Mouse (Mus musculus): ENCODE data around the gene Capg. TPM values are rescaled to one million over a fixed set of nuclear protein-coding genes. Genes with fewer than 3 reads are reported as not detected.

Gene Capg
- polyA plus RNA-seq, 1 experiment = 95.7 TPM

DNA sequence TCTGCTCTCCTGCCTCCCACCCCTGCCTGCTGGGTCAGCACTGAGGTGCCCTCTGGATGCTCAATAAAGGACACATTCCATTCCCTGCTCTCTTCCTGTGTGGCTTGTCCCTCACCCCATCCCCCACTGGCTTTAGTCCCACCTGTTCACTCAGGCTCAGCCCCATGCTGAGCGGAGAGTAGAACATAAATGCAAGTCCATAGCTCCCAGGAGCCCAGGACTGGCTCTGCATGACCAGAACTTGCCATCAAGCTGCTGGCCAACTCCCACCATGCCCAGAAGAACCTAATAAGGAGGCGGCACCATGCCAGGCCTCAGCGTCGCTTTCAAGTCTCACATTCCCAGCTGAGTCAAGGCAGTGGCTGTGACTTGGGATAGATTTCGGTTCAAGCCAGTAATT is 18.7 kb downstream of the Capg start:
- H3K4me3 ChIP-seq (ENCODE audit: insufficient read depth, low read length) = no peak overlapping the region
- TF ChIP-seq POLR2A (IDR thresholded peaks at IDR 0.05; ENCODE audit: low read depth, low read length) (no peak), CTCF (IDR thresholded peaks at IDR 0.05; ENCODE audit: borderline replicate concordance, insufficient read depth, low read length) (no peak)
- no peak overlapping the region for H3K27ac ChIP-seq (ENCODE audit: insufficient read depth, low read length)
- H3K4me1 ChIP-seq (ENCODE audit: control insufficient read depth, insufficient read depth, low read length) = no peaks in the 10 kb centered on the region

DNA sequence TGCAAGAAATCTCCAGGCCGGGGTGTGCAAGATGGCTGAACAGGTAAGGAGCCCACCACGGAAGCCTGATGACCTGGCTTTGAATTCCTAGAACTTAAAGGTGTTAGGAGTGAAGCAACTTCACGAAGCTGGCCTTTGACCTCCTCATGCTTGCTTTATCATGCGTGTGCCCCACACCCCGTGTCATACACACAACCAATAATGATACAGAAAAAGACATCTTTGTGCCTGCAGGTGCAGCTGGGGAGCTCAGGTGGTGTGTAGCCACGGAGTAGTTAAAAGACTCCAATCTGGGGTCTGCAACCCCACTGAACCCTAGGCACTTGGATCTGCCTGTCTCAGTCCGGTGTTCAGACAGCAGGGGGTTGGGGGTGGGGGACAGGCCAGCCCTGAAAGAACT is 21.3 kb downstream of the Capg start:
- Histone ChIP-seq H3K4me1 (ENCODE audit: control insufficient read depth, insufficient read depth, low read length) (no peaks in the 10 kb centered on the region), H3K27ac (ENCODE audit: insufficient read depth, low read length) (no peak overlapping the region), H3K4me3 (ENCODE audit: insufficient read depth, low read length) (no peak overlapping the region)
- TF ChIP-seq CTCF (IDR thresholded peaks at IDR 0.05; ENCODE audit: borderline replicate concordance, insufficient read depth, low read length) (no peak), POLR2A (IDR thresholded peaks at IDR 0.05; ENCODE audit: low read depth, low read length) (no peak)

DNA sequence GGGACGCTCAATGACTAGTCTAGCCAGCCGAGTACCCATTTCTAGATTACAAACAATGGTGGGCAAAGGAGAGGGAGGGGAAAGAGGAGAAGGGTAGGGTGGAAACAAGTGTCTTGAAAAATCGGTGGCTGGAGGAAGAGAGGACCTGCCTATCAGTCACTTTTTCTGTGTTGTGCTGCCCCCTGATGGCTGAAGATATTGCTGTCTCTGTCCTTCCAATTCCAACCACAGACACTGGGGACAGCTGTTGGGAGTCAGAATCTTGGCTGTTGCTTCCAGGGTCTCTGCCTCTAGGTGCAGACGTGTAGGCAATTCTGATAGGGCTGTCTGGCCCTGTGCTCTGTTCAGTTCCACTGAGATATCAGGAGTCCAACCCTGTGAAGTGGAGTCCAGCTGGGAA is 21.9 kb downstream of the Capg start:
- no peak overlapping the region for H3K27ac ChIP-seq (ENCODE audit: insufficient read depth, low read length)
- H3K4me1 ChIP-seq (ENCODE audit: control insufficient read depth, insufficient read depth, low read length) = no peaks in the 10 kb centered on the region
- TF ChIP-seq POLR2A (IDR thresholded peaks at IDR 0.05; ENCODE audit: low read depth, low read length) = no peak
- TF ChIP-seq CTCF (IDR thresholded peaks at IDR 0.05; ENCODE audit: borderline replicate concordance, insufficient read depth, low read length) = peak; percentile 48; the same call in 1 of the 2 replicates
- H3K4me3 ChIP-seq (ENCODE audit: insufficient read depth, low read length) = no peak overlapping the region

DNA sequence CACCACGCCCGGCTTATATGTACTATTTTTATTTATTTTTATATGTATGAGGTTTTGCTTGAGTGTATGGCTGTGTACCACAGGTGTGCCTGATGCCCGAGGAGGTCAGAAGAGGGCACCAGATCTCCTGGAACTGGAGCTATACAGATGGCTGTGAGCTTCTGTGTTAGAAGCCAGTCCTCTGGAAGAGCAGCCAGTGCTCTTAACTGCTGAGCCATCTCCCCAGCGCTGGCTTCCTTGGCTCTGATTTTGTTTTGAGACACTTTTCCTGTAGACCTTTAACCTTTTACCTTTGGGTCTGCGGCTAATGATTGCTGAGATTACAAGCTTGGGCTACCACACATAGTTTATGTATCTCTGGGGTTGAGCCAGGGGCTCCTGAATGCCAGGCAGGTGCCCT is 23.3 kb downstream of the Capg start:
- TF ChIP-seq CTCF (IDR thresholded peaks at IDR 0.05; ENCODE audit: borderline replicate concordance, insufficient read depth, low read length) = no peak
- no peak for TF ChIP-seq POLR2A (IDR thresholded peaks at IDR 0.05; ENCODE audit: low read depth, low read length)

DNA sequence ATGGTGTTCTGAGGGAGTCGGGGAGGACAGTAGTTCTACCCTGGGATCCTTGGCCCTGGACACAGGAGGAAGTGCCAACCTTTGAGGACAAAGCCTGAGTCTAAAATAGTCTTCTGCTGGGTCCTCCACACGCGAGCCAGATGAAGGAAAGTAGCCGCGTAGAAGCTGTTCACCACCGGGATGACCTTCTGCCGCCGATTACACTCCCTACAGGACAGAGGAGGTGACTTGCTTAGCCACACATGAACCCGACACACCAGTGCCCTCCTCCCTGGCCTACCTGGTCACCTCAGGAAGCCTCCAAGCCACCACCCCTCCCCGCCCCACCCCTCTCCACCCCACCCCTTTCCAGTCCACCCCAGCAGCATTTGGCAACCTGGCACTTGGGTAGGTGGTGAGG is 24.5 kb downstream of the Capg start:
- Histone ChIP-seq H3K4me1 (ENCODE audit: control insufficient read depth, insufficient read depth, low read length) (no peaks in the 10 kb centered on the region), H3K4me3 (ENCODE audit: insufficient read depth, low read length) (no peak overlapping the region), H3K27ac (ENCODE audit: insufficient read depth, low read length) (no peak overlapping the region)
- TF ChIP-seq POLR2A (IDR thresholded peaks at IDR 0.05; ENCODE audit: low read depth, low read length) (no peak), CTCF (IDR thresholded peaks at IDR 0.05; ENCODE audit: borderline replicate concordance, insufficient read depth, low read length) (no peak)

More for the DNA sequence above, 23.3 kb downstream of the Capg start:
- H3K4me3 ChIP-seq (ENCODE audit: insufficient read depth, low read length) = no peak overlapping the region
- no peaks in the 10 kb centered on the region for H3K4me1 ChIP-seq (ENCODE audit: control insufficient read depth, insufficient read depth, low read length)
- no peak overlapping the region for H3K27ac ChIP-seq (ENCODE audit: insufficient read depth, low read length)

DNA sequence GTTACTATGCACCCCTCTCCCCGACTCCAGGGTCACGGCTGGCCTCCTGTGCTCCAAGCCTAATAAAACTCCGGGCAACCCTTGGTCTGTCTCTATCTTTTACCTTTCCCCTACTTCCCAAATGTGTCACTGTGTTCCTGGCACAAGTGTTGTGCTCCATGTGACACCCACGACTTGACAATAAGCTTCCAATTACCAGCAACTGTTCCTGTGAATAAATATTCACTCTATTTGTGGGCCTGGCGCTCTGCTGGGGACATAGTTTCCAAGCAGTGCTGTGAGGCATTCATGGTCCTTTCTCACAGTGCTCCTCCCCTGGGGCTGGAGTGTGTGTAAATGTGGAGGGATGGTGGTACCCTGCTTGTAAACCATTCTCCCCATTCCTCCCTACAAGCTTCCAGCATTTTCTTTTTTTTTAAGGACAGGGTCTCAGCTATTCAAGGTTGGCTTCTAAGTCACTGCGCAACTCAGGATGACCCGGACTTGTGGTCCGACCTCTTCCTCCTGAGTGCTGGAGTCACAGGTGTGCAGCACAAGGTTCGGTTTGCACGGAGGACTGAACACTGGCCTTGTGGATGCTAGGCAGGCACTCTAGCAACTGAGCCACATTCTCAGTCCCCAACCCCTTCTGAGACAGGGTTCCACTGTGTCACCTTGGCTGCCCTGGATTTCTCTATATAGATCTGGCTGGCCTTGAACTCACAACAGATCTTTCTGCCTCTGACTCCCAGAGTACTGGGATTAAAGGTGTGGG is 26.6 kb downstream of the Capg start:
- H3K4me1 ChIP-seq (ENCODE audit: control insufficient read depth, insufficient read depth, low read length) = no peaks in the 10 kb centered on the region
- no peak overlapping the region for H3K27ac ChIP-seq (ENCODE audit: insufficient read depth, low read length)
- TF ChIP-seq POLR2A (IDR thresholded peaks at IDR 0.05; ENCODE audit: low read depth, low read length) (no peak), CTCF (IDR thresholded peaks at IDR 0.05; ENCODE audit: borderline replicate concordance, insufficient read depth, low read length) (no peak)
- H3K4me3 ChIP-seq (ENCODE audit: insufficient read depth, low read length) = no peak overlapping the region

DNA sequence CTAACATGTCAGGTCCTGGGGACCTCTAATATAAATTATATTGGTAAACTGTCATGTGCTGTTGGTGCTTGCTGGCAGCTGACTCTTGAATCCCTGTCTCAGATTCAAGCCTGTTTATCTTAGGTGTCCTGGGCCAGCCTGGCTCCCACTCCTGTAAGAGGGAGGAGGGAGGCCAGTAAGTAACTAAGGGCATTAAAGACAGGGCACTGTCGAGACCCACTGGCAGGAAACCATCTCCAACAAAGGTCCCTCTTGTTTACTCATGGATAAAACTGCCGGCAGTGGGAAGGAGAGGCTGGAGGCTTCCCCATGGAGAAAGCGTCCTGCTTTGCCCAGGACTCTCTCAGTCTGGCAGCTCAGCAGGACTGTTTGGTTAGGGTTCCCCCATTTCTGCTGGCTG is 27.6 kb downstream of the Capg start:
- H3K4me1 ChIP-seq (ENCODE audit: control insufficient read depth, insufficient read depth, low read length) = no peaks in the 10 kb centered on the region
- no peak overlapping the region for H3K4me3 ChIP-seq (ENCODE audit: insufficient read depth, low read length)
- no peak for TF ChIP-seq POLR2A (IDR thresholded peaks at IDR 0.05; ENCODE audit: low read depth, low read length)
- no peak overlapping the region for H3K27ac ChIP-seq (ENCODE audit: insufficient read depth, low read length)

DNA sequence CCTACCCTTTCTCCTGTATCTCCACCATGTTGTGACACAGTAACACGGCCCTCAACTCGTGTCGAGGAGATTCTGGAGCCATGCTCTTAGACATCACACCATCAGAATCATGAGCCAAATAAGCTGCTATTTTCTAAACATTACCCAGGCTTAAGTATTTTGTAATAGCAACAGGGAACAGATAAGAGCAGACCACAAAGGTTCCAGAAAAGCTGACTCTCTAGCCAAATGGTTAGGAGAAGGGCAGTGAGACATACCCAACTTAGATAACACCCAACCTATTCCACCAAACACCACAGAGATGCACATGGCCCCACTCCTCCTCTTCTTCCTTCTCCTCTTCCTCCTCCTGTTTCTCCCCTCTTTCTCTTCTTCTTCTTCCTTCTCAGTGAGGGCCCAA is 31.9 kb downstream of the Capg start:
- no peaks in the 10 kb centered on the region for H3K4me1 ChIP-seq (ENCODE audit: control insufficient read depth, insufficient read depth, low read length)
- H3K4me3 ChIP-seq (ENCODE audit: insufficient read depth, low read length) = no peak overlapping the region
- TF ChIP-seq POLR2A (IDR thresholded peaks at IDR 0.05; ENCODE audit: low read depth, low read length) (no peak), CTCF (IDR thresholded peaks at IDR 0.05; ENCODE audit: borderline replicate concordance, insufficient read depth, low read length) (no peak)
- no peak overlapping the region for H3K27ac ChIP-seq (ENCODE audit: insufficient read depth, low read length)

DNA sequence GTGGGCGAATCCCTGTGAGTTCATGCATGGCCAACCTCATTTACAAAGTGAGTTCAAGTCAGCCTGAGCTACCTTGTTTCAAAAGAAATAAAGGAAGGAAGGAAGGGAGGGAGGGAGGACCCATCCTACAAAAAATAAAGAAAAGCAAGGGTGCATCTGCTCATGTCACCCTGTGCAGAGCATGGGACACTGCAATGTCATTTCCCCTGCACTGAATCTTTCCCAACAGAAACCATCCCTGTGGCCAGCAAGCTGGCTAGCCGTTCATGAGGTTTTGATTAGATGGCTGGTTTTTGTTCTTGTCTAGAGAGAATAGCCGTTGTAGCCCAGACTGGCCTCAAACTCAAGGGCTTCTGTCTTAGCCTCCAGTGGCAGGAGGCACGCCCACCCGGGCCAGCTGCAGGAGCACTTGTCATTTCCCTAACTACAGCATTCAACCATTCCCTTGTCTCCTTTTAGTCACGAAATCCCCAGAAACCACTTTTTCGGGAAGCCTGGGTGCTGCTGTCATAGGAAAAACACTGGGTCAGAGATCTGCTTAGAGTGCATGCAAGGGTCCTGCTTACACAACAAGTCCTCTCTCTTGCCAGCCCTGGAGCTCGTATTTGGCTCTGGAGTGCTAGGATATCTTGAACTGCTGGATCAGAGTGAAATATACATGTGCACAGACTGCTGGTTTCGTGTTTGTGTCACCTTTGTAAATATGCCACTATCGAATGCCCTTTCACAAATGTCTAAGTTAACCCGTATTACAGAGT is 37.6 kb downstream of the Capg start:
- no peak overlapping the region for H3K4me3 ChIP-seq (ENCODE audit: insufficient read depth, low read length)
- H3K4me1 ChIP-seq (ENCODE audit: control insufficient read depth, insufficient read depth, low read length) = no peaks in the 10 kb centered on the region
- TF ChIP-seq POLR2A (IDR thresholded peaks at IDR 0.05; ENCODE audit: low read depth, low read length) (no peak), CTCF (IDR thresholded peaks at IDR 0.05; ENCODE audit: borderline replicate concordance, insufficient read depth, low read length) (no peak)
- no peak overlapping the region for H3K27ac ChIP-seq (ENCODE audit: insufficient read depth, low read length)

DNA sequence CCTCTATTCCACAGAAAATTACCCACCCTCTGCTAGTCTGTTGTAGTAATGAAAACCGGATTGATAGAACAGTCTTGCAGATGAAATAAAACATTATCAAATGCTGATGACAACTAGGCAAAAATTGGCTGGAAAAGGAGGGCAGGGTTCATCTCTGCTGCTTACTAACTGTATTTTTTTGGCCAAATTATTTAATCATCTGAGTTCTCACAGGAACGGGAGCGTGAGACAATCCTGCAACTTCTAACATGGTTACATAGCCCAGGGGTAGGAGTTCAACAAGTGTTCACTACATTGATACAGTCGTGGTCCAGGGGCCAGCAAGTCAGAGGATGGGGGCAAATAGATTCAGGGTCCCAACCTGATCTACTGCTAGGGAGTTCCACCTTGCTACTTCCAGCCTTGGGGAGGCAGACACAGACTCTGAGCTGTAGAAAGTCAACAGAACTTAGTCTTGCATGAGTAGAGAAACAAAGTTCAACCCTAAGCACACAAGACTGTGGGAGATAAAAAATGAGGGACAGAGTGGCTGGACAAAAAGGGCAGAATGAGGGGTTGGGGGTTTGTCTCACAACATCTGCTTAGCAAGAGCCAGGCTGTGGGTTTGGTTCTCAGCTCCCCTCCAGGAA is 39.1 kb downstream of the Capg start:
- no peak overlapping the region for H3K4me3 ChIP-seq (ENCODE audit: insufficient read depth, low read length)

More for the DNA sequence above, 39.1 kb downstream of the Capg start:
- no peaks in the 10 kb centered on the region for H3K4me1 ChIP-seq (ENCODE audit: control insufficient read depth, insufficient read depth, low read length)
- TF ChIP-seq POLR2A (IDR thresholded peaks at IDR 0.05; ENCODE audit: low read depth, low read length) (no peak), CTCF (IDR thresholded peaks at IDR 0.05; ENCODE audit: borderline replicate concordance, insufficient read depth, low read length) (no peak)
- H3K27ac ChIP-seq (ENCODE audit: insufficient read depth, low read length) = no peak overlapping the region
